Mouse (Mus musculus) mesoderm, embryonic 11.5 days (tissue): ENCODE data around the gene Ptprs.
A peak's percentile ranks its signal among the peaks of the same experiment; 100 is the strongest.

ENCODE experiments used
- DNase-seq: peaks from one replicate; pipeline ENCODE4 v3.0.0-alpha.2; 2012; ENCODE audit warnings: low read depth, low spot score

Ptprs gene

DNA sequence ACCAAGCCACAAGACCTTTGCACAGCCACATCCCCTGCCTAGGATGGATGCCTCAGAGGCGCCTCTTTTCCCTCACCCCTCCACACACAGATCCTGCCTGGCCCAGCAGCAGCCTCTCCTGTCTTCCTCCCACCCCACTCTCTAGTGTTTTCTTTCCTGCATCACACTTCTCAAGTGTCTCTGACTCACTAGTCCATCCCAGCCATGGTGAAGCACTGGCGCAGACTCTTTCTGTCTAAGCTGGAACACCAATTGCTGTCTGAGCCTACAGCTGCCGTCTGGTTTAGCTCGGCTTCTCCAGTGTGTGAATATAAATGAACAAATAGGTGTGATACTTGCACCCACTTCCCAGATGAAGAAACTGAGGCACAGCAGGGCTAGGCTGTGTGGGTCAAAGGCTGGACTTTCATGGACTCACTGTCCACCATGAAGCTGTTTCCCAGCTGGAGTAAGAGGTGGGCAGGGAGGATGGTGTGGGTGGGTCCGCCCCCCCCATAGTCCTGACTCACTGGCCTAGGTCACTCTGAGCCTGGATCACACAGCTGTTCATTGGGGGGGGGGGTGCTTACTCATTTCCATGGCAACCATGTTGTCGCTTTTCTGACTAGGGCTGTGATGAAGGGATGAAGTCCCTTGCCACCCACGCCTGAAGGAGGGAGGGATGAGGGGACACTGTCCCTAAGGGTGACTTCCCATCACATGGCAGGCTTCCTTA is 14.3 kb upstream of the Ptprs start:
- no peak for DNase-seq

DNA sequence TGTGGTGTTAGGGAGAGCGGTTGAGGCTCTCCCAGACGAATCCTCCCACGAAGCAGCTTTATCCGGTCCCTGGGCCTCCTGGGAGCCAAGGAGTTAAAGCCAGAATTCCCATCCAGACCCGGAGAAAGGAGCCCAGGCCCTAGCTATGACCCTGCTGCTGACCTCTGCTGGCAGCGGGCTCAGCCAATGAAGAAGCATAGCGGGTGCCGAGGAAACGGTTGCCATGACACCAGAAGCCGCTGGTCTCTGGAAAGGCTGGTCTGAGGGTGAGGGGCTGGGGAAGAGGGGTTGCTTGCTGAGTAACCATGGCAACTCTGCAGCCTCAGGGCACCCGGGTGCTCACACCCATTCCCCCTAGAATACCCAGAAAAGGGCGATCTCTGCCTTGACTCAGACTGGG is 11.7 kb upstream of the Ptprs start:
- DNase-seq = peak; percentile 85

DNA sequence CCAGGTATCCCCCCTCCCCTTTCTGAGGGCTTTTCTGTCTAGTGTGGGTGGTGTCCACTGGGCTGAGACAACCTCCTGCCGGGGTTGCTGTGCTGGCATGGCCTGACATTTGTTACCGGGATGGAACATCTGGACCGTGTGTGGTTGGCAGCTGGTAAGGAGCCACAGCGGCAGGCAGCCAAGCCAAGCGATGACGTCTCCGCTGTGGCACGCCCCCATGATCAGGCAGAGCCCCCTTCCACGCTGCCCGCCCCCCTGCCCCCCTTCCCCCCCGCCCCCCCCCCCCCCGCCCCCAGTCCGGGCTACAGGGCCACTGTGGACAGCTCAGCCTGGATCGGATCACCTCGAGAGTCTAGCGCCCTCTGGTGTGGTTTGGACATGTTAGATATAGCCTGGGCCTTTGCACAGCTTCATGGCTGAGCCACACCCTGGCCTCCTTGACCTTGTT is 11.2 kb upstream of the Ptprs start:
- DNase-seq = peak; percentile 75

DNA sequence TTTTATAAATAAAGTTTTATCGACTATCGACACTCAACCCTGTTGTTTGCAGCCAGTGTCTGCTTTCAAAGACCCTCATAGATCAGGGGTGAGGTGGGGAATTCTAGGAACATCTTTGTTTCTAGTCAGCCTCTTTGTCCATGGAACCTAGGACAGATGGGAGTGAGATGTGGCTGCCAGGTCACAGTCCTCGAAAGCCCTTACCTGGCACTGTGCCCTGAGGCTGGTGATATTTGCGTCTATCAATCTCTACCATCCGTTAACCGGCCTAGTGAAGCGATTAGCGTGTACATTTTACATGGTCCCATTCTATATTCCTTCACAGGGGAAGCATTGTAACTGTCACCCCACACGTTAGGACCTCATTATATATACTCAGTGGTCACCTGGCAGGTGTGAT is 9.6 kb upstream of the Ptprs start:
- no peak for DNase-seq

DNA sequence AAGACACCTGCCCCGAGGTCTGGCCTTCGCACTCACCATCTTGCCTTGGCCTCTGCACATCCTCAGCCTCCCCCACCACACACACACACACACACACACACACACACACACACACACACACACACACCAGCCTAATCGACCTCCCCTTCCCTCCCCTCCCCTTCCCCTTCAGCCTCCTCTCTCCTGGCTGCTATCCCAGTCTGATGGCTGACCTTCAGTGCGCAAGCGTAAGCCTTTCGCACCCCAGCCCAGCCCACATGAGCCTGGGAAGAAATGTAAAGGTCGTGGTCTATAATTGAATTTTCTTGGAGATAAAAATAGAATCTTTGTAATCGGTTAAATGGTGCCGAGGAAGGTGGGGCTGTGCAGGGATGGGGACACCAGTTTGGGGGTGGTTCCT is 8.8 kb upstream of the Ptprs start:
- DNase-seq = no peak

DNA sequence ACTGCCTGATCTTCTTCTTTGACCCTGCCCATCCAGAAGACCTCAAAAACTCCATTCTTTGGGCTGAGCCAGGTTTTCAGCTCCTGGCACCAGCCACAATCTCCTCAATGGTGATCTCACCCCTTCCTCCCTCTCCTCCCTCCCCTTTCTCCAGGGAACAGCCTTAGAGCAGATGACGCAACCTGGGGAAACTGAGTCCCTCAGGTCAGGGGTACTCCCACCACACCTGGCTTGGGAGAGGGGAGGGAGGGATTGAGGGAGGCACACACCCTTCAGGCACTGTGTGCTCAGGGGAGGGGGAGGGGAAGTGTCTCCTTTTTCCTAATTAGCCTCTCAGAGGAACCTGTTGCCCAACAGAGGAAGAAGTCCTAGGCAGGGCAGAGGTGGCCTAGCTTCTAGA is 6.4 kb upstream of the Ptprs start:
- DNase-seq = no peak

DNA sequence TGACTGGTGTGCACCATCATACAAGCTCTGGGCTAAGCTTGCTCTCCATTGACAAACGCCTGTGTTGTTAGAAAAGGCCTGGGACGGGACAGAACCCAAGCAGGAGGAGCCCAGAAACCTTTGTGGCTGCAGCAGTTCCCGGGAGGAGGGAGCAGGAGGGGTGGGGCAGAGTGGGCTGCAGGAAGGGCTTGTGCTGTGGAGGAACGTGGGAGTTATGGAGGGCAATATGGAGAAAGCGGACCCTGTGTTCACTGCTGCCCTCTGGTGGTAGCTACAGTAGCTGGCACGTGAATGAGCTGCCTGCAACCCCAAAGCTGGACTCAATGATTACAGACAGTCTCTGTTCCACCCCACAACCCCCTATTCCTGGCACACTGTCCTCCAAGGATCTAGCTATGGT is 3.1 kb upstream of the Ptprs start:
- peak; percentile 79 for DNase-seq

DNA sequence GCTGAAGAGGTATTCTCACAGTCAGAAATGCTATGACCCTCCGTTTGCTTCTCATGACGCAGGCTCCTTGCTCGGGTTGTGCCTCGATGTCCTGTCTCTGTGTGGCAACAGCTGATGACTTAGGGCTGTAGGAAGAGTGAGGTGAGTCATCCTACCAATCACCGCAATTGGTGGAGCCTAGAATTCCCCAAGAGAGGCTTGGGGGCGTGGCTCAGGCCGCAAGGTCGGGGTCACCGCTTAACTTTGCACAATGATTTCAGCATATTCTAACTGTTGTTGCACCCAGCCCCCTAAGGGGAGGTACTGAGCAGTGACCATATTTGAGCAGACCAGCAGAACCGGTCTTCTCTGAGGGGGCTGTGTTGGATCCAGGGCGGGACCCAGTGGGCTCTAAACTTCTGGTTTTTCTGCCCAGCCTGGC is 1.9 kb upstream of the Ptprs start:
- DNase-seq = no peak

DNA sequence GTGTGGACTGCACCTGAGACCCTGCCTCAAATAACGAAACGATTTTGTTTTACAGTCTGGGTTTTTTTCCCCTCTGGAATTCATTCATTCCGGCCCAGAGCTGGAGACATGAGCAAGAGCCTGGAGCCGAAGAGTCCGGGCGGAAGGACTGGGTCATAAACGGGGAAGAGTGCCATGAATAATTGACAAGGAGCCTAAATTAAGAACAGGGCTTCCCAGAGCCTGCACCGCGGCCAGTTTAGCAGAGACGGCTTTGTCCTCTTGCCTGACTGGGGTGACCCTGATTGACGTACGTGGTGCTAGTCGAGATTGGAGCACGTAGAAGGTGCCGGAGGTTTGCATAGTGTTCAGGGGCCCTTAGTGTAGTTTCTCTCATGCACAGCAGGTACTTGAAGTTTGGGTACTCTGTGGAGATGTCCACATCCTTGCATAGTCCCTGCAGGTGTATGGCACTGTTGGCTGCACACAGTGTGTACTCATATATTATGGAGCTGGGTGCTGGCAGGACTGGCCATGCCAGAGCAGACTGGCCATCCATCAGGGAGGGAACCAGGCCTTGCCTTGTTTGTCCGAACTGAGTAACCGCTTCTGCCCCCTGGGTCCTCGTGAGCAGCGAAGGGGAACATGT is 1.0 kb upstream of the Ptprs start:
- DNase-seq = no peak

DNA sequence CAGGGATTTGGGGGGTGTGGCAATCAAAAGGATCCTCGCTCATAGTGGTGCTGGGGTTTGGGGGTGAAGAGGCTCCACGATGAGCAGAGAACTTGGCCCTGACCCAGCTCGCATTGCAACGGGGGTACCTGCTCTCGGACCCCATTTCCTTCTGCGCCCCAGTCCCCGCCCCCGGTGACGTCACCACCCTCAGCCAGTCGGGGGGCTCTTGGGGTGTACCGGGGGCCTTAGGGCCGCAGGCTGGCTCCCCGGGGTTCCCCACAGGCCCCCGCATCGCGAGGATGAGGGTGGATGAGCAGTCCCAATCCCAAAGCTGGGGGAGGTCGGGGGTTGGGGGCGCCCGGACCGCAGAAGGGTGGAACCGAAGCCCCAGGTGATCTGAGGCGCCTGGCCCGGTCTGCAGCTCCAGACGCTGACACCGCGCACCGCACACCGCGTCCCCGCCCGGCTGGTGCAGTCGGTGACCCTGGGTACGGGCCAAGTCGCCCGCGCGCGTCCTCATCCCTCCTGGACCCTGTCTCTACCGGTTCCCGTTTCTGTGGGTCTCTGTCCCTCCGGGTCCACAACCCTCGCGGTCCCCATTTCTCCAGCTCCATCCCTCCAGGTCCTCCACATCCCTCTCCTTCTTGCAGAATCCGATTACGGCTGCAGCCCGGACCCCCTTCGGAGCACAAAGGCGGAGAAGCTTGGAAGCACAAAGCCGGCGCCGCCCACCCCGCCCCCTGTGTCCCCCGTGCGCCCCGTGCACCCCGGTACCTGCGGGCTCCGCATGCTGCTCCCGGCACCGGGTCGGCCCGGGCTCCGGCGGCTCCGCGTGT is 490 bp downstream of the Ptprs start:
- DNase-seq = no peak

DNA sequence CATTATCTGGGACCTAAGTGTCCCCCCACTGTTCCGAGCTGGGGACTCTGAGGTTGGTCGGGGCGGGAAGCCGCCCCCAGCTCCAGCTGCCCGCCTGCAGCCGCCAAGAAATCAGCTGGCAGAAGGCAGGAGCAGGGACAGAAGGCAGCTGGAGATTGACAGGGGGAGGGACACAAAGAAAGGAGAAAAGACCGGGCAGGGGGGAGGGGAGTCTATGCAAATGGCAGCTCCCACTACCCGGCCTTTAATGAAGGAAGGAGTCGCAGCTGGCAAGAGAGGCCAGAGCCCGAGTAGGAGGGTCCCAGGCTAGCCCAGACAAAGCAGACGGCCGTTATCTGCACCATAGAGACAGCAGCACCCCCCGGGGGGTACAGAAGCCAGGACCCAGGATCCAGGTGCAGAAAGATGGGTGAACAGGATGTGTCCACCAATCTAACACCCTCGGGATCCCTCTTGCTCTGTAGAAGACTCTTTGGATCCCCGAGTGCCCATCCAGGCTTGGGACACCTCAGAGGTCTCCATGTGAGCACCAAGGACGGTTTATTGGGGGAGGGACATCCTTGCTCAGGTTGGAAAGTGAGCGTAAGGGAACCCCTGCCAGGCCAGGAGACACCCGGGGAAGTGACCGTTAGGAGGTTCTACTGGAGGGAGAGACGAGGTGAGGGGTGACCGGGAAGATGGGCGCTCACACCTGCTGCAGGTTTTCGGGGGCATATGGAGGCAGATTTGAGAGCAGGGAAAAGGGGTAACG is 1.3 kb downstream of the Ptprs start:
- peak; percentile 79 for DNase-seq

DNA sequence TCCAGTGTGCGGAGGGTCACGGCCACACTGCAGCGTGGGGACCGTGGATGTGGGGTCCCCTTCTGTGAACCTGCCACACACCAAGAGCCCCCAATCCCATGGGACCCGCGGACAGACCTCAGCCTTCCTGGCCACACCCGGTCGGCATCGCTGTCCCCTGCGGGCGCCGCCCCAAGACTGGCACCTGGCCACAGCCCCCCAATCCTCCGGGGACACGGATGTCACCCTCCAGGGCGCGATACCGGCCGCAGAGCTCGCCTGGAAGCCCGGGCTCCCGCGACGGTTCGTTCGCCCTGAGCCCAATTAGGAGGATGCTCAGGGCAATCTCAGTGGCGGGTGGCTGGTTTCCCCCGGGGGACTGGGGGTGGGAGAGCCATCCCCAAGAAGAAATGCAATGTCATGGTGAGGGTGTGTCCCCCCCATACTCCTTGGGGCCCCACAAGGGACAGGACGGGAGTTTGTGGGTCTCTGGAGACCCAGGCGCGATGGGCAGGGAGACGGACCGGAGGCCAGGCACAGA is 1.9 kb downstream of the Ptprs start:
- DNase-seq = no peak

DNA sequence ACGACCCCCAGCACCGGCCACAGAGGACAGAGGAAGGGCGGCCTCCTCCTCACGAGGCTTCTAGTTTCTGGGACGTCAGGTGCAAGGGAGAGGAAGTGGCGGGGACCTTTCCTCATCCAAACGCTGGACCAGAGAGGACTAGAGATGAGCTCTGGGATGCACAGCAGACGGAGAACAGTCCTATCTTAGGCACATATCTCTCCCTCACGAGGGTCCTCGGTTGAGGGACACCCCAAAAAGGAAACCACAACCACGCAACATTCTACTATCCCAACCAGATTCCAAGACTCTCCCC is 2.7 kb downstream of the Ptprs start:
- no peak for DNase-seq

DNA sequence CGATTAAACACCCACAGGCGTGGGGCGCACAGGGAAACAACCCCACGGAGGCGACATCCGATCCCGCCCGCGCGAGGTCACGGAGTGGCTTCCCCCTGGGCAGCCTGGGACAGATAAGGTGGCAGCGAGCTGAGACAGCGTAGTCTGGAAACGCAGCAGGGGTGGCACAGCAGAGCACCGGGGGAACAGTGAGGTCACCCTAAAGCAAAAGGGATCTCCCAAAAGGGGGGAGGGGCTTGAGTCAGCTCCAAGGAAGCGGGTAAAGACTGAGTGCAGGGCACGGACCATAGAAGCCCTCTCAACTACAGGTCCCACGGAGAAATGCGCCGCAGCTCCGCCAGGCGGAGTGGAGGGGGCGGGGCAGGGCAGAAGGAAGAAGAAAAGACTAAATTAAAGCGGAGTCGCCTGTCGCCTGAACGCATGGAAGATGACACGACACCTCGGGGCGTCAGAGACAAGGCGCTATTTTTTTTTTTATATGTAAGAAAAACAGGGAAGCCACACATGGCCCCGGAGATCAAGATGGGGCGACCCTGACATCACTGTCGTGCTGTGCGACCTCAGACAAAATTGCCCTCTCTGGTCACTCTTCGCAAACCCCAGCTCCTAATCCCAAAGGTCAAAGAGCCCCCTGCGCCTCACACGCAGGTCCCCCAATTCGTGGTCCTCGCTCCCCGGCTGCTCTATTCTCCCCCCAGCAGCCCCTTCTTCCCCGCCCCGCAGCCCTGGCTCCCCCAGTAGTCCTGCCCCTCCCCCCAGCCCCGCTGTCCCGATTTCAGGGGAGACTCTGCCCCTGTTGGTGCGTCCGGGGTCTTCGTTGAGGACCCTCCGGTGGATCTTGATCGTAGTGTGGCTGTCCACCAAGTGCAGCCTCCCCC is 3.3 kb downstream of the Ptprs start:
- peak; percentile 72 for DNase-seq

DNA sequence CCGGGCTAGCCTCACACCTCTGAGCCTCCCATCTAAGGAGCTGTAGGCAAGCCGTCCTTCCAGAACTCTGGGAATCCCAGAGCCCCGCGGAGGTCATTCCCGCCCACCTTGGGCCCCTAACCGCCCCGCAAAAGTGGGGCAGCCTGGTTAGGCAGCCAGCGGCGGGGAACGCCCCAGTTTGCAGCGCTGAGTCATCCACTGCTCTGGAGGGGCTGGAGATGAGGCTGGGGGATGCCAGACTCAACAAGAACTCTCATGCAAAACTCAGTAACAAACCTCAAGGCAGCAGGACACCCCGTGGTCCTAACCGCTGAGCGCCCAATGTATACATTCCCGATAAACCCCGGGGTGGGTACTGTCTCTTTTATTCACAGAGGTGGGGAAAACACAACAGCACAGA is 4.2 kb downstream of the Ptprs start:
- DNase-seq = no peak

DNA sequence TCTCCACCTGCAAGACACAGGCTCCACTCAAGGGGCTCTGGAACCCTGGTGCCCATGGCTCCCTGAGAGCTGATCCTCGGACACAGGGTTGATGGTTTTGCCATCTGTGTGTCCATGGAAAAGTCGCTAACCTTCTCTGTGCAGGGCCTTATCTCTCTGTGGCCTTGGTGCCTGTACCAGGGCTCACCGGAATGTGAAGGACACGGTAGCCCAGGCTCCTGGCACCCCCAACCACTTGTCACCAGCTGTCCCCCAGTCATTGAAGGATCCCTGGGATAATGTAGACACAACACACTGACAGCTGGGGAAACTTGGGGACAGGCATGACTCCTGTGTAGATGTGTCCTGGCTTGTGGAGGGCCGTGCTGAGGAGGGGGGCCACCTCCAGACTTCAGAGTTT is 5.1 kb downstream of the Ptprs start:
- DNase-seq = no peak

DNA sequence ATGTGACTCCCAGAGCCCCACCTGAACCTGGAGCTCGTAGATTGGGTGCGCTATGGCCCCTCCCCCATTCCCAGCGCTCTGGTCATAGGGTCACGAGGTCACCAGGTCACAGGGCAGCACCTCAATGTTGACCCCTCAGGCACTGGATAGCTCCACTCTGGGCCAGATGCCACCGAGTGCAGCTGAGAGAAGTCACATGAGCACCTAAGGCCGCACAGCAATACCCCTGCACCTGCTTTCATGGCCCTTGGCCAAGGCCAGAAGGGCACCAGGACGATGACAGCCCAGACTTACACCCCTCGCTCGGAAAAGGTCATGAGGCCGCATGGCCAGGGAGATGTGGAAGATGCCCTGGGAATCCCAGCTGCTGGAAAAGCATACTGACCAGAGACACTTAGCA is 5.7 kb downstream of the Ptprs start:
- no peak for DNase-seq

DNA sequence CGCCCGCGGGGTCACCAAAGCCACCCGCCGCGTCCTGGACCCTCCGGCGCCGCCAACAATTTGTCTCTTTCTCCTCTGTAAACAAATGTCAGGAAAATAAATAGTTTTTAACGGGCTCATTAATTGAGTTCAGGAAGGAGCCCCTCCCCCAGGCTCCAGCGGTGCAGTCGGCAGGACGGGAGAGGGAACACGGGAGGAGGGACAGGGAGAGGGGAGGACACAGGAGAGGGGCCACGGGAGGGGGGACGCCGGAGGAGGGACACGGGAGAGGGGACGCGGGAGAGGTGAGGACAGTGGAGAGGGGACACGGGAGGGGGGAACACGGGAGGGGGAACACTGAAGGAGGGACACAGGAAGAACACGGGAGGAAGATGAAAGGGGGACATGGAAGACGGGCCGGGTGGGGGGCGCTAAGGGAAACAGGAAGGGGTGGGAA is 6.3 kb downstream of the Ptprs start:
- no peak for DNase-seq

DNA sequence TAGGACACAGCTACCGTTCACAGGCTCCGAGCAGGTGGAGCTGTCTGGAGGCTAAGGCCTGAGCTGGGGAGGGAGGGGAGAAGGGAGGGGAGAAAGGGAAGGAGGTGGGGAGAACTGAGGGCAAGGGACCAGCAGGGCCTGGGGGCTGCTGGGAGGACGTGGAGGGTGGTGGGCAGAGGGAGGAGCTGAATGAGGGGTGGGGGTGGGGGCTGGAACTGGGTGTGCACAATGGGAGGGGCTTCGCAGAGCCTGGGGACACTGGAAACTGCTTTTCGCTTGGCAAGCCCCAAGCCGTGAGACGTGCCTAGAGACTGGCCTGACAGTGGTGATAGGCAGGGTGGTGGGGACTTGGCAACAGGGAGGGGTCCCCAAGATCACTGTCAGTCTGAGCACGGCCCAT is 7.0 kb downstream of the Ptprs start:
- DNase-seq = no peak

DNA sequence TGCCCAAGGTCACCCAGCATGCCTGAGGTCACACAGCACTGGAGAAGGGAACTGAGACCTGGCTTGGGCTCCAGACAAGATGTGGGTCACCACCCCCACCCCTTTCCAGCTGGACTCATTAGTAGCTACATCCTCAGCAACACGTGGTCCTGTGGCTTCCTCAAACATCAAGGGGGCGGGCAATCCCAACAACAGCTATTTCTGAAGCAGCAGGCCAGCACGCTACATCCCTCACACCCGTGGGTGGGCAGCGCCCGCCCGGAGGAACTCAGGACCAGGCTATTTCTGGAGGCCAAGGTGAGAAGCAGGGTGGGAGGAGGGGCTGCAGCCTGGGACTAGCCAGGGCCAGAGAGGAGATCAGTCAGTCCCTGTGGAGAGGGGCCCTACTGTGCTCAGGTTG is 7.4 kb downstream of the Ptprs start:
- no peak for DNase-seq

DNA sequence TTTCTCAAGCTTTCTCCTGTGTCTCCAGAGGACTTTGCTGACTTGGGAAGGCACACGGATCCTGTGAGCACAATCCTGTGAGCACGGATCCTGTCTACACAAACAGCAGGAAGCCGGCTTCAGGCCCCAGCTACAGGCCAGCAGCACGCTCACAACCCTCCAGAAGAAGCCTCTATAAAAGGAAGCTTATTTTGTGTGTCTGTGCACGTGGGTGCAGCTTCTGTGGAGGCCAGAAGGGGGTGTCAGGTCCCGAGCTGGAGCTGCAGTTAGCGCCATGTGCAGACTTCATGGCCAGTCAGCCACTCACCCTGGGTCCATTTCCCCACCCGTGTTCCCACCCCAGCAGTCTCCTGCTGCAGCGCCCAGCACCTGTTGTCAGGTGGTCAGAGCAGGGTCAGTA is 7.9 kb downstream of the Ptprs start:
- DNase-seq = no peak
